Mouse (Mus musculus): ENCODE results near the gene Gucy1b2. TPM values are rescaled to one million over a fixed set of nuclear protein-coding genes. Genes with fewer than 3 reads are reported as not detected.

Gucy1b2 gene
- polyA plus RNA-seq (2015; fragmentation: Nextera tagmentation; extraction: Ambion mirVana): 0.58 and 0.75 TPM in 2 replicates

DNA sequence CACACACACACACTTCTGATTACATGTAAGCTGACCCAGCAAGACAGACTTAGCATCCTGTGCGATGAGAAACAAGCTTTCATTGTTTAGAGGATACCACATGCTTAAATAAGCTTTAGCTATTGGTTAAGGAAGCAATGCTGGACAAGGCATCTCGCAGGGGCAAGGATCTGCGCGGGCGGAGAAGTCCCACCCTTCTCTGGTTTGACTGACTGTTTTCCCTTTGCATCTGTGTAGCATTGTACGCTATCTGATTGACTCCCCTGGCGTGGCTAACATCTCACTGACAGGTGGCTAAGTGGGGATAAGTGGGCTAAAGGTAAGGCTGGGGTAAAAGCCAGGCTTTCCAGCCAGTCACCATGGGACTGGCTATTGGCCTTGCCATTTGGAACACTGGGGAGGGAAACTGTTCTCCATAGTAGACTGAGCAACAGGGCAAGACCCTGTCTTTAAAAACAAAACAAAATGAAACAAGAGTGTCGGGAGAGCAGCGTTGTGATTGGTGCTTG is at the start of gene Gucy1b2:
Gene Gucy1b2, minus strand, starts transcription at position 51 of the 509 bp plus-strand sequence.
- no peak within 1 kb of the TSS for H3K4me3 ChIP-seq
- H3K9ac ChIP-seq: no peak within 1 kb of the TSS
- H3K9me3 ChIP-seq: no peaks in the 10 kb centered on the region
- H3K27me3 ChIP-seq: no peaks in the 10 kb centered on the region
- ATAC-seq (ENCODE audit: low FRiP score): no peak
- H3K4me1 ChIP-seq (replicated peaks): peaks cover 27% of the 10 kb centered on the region
- H3K4me2 ChIP-seq: peak within 1 kb of the TSS; percentile 33; the same call in 1 of the 2 replicates
- 75% methylated on average over 9 of the region's 9 CpGs for WGBS
- no peaks in the 10 kb centered on the region for H3K36me3 ChIP-seq
- 0 out of 2 replicates have a peak within 1 kb of the TSS, but pooled peaks have one; percentile 1 for H3K27ac ChIP-seq

DNA sequence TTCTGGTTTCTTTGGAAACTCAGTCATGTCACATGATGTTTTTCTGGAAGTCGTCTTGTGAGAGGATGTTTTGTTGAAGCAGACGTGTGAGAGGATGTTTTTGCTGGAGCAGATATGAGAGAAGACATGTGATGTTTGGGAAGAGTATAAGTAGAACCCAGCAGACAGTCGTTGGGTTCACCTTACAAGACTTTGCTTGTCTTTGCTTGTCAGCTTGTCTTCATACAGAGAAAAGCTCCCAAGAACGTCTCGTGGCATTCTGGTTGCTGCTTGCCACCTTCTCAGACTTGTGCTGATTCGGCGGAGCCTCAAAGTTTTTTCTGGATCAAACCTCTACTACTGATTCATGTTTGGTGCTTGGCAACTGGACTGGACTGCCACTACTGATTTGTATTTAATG is 41.3 kb upstream of the Gucy1b2 start:
- Histone ChIP-seq H3K27me3 (no peaks in the 10 kb centered on the region), H3K4me1 (replicated peaks) (0 out of 2 replicates have a peak, but pooled peaks cover 4% of the 10 kb centered on the region), H3K9ac (no peak overlapping the region), H3K4me2 (no peak overlapping the region), H3K9me3 (no peaks in the 10 kb centered on the region), H3K36me3 (no peaks in the 10 kb centered on the region), H3K27ac (no peak overlapping the region), H3K4me3 (no peak overlapping the region)
- ATAC-seq (ENCODE audit: low FRiP score): no peak
- WGBS: 88% methylated on average over 7 of the region's 7 CpGs

DNA sequence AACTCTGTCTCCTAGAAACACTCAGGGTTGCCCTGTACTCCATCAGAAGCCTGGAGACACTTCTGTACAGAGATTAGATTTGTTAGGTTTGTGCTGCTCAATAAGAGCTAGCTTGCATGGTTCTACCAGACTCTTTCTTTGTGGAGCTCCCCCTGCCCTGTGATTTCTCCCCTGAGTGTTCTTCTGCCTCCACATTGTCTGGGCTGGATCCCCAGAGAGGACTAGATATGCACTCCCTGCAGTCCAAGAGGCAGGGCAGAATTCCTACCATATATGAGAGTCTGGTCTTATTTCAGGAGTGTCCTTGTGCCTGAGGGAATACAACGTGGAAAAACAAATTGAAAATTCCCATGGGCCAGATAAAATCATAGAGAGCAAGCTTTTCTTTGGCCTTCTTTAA is 40.4 kb upstream of the Gucy1b2 start:
- ATAC-seq (ENCODE audit: low FRiP score): no peak
- H3K9ac ChIP-seq: no peak overlapping the region
- H3K27me3 ChIP-seq: no peaks in the 10 kb centered on the region
- no peak overlapping the region for H3K27ac ChIP-seq
- H3K36me3 ChIP-seq: no peaks in the 10 kb centered on the region
- no peak overlapping the region for H3K4me2 ChIP-seq
- peaks cover 12% of the 10 kb centered on the region; the same call in 1 of the 2 replicates for H3K4me1 ChIP-seq (replicated peaks)
- no peak overlapping the region for H3K4me3 ChIP-seq
- WGBS: 78% methylated on average over 1 of the region's 1 CpGs
- no peaks in the 10 kb centered on the region for H3K9me3 ChIP-seq

DNA sequence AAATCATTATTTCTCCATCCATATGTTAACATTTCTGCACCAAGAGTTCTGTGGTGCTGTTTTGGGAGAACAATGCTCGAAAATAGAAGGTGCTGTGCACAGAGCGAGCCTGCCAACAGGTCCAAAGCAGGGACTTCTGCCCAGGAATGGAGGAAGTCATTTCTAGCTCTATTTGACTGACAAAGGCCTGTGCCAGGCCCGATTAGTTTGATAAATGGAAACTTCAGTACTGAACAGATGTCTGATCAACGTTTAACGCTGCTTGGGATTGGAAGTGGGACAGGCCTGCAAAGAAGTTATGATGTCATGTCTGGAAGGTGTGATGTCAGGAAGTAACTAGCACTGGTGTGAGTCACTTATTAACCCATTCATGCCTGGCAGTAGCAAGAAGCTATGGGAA is 37.4 kb upstream of the Gucy1b2 start:
- Histone ChIP-seq H3K27me3 (no peaks in the 10 kb centered on the region), H3K9me3 (no peaks in the 10 kb centered on the region), H3K36me3 (no peaks in the 10 kb centered on the region), H3K9ac (no peak overlapping the region), H3K4me3 (no peak overlapping the region), H3K27ac (no peak overlapping the region), H3K4me2 (no peak overlapping the region), H3K4me1 (replicated peaks) (peaks cover 12% of the 10 kb centered on the region; the same call in 1 of the 2 replicates)
- no peak for ATAC-seq (ENCODE audit: low FRiP score)
- 71% methylated on average over 5 of the region's 5 CpGs for WGBS

DNA sequence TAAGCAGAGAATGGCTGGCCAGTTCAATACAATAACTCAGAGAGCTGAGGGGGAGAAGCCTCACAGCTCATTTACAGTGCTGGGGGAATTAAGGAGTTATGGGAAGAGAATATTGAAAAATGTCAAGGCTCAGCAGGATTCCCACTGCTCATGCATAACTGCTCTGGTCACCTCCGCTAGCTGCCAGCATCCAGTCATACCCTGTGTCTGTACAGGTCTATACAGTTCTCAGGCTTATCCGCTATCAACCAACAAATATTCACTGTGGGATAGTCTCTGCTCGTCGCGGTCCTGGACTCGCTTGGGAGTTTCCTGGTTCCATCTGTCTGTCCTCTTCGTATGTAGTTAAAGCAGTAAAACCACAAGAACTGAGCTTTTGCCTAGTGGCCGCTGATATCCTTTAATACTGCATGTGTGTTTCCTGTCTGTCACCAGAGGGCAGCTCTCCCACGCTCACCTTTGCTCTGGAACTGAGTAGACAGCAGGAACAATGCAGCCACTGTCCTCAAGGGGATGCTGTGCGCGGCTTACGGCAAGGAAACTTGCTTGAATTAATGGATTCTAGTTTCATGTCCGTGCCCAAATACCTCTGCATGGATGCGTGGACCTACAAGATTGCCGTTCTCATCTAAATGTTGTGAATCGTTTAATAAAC is 36.2 kb upstream of the Gucy1b2 start:
- peak; percentile 88 for ATAC-seq (ENCODE audit: low FRiP score)
- 35% methylated on average over 16 of the region's 16 CpGs for WGBS
- Histone ChIP-seq H3K27me3 (no peaks in the 10 kb centered on the region), H3K4me3 (no peak overlapping the region), H3K27ac (no peak overlapping the region), H3K36me3 (no peaks in the 10 kb centered on the region), H3K9me3 (no peaks in the 10 kb centered on the region), H3K9ac (peak overlapping the region; percentile 24; the same call in 1 of the 2 replicates), H3K4me2 (0 out of 2 replicates have a peak overlapping the region, but pooled peaks have one; percentile 17), H3K4me1 (replicated peaks) (peaks cover 12% of the 10 kb centered on the region; the same call in 1 of the 2 replicates)

DNA sequence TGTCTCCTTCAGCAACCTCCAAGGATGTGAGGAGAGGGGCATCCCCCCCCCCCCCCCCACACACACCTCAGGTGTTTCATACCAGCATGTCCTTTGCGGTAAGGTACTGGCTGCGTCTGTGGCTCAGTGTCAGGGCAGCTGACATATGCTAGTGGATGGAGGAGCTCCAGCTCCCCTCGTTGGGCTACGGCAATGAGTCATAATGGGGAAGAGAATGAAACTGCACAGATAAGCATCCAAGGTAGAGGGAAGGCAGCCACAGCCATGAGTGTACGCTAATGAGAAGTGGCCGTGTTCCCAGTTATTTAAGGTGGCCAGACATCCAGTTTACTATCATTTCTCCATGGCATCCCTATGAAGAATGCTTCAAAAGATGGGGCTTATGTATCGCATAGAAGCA is 32.2 kb upstream of the Gucy1b2 start:
- H3K4me1 ChIP-seq (replicated peaks): peaks cover 12% of the 10 kb centered on the region; the same call in 1 of the 2 replicates
- WGBS: 94% methylated on average over 7 of the region's 7 CpGs
- no peak overlapping the region for H3K9ac ChIP-seq
- H3K27me3 ChIP-seq: no peaks in the 10 kb centered on the region
- ATAC-seq (ENCODE audit: low FRiP score): no peak
- H3K36me3 ChIP-seq: no peaks in the 10 kb centered on the region
- H3K4me2 ChIP-seq: no peak overlapping the region
- no peaks in the 10 kb centered on the region for H3K9me3 ChIP-seq
- H3K4me3 ChIP-seq: no peak overlapping the region
- H3K27ac ChIP-seq: no peak overlapping the region

DNA sequence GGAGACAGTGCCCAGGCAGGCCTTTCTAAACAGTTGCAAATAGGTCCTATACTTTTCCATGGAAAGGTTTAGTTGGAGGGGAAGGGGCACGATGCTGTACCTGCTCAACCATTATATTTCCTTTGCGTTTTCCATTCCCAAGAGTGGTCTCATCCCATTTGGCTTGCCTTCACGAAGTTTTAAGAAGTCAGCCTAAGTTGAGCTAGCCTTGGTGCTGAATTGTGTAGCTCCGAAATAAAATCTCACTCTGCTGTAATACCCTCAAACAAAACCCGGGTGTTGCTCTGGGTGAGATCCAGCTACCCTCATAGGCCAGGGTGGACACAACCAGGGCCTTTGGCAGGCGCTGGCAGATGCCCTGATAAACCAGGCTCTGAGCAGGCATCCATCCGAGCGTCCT is 25.3 kb upstream of the Gucy1b2 start:
- no peak overlapping the region for H3K27ac ChIP-seq
- H3K4me1 ChIP-seq (replicated peaks): peaks cover 9% of the 10 kb centered on the region
- peaks cover 8% of the 10 kb centered on the region; the same call in 1 of the 2 replicates for H3K27me3 ChIP-seq
- no peak overlapping the region for H3K4me3 ChIP-seq
- no peak overlapping the region for H3K4me2 ChIP-seq
- H3K9ac ChIP-seq: no peak overlapping the region
- H3K36me3 ChIP-seq: no peaks in the 10 kb centered on the region
- H3K9me3 ChIP-seq: no peaks in the 10 kb centered on the region
- WGBS: 58% methylated on average over 8 of the region's 8 CpGs
- ATAC-seq (ENCODE audit: low FRiP score): no peak

DNA sequence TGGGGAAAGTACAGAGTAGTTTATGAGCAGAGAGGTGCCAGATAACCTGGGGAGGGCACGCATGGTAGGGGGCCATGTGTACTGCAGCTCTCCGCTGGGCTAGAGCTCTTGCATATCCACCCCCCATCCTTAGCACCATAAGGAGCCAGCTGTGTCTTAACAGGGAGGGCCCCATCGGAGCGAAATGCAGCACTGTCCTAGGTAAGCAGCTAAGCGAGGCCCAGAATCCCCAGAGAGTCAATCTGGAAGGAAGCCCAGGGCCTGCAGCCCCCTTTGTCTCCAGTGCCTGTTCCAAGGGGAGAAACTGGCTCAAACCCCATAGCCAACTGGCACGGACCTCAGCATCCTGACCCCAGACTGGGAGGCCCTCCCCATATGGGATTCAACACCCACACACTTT is 23.3 kb upstream of the Gucy1b2 start:
- 41% methylated on average over 6 of the region's 6 CpGs for WGBS
- ATAC-seq (ENCODE audit: low FRiP score): peak; percentile 59; the same call in 1 of the 2 replicates

DNA sequence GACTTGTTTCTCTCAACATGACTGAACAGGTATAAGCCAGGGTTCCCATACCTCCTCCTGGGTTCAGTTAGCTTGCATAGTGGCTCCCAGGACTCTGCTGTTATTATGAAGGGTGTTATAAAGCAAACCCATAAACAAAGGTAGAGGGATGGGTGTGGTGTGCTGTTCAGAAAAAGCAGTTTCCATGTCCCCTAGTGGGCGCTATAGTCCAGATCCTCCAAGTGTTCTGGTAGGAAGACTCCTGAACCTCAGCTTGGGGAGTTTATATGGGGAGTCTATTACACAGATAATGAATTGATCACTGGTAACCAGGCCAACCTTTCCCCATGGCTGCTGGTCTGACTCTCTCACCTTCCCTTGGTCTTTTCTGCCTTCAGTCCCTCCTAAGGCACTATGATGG is 18.4 kb upstream of the Gucy1b2 start:
- ATAC-seq (ENCODE audit: low FRiP score): no peak
- H3K9me3 ChIP-seq: no peaks in the 10 kb centered on the region
- 52% methylated on average over 1 of the region's 1 CpGs for WGBS

More for the DNA sequence above, 23.3 kb upstream of the Gucy1b2 start:
- H3K4me3 ChIP-seq: no peak overlapping the region
- no peaks in the 10 kb centered on the region for H3K9me3 ChIP-seq
- no peaks in the 10 kb centered on the region for H3K36me3 ChIP-seq
- H3K4me2 ChIP-seq: no peak overlapping the region
- no peak overlapping the region for H3K9ac ChIP-seq
- peaks cover 9% of the 10 kb centered on the region for H3K4me1 ChIP-seq (replicated peaks)
- H3K27me3 ChIP-seq: peaks cover 8% of the 10 kb centered on the region; the same call in 1 of the 2 replicates
- H3K27ac ChIP-seq: no peak overlapping the region

DNA sequence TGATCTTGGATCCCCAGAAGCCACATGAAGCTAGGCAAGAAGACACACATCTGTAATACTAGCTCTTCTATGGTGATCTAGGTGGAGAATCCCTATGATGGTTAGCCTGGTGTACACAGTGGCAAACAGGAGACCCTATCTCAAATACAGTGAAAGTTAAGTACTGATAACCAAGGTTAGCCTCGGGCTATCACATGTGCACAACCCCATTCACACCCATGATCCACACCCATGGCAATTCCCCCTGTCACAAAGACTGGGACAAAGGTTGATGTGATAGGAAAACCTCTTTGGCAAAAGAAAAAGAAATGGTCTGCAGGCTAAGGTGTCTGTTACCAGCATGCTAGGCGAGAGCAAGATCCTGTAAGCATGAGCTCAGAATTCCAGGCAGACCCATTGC is 16.0 kb upstream of the Gucy1b2 start:
- Histone ChIP-seq H3K9ac (no peak overlapping the region), H3K36me3 (no peaks in the 10 kb centered on the region), H3K4me1 (replicated peaks) (peaks cover 5% of the 10 kb centered on the region; the same call in 1 of the 2 replicates), H3K4me3 (no peak overlapping the region), H3K4me2 (no peak overlapping the region), H3K27me3 (no peaks in the 10 kb centered on the region), H3K27ac (no peak overlapping the region), H3K9me3 (no peaks in the 10 kb centered on the region)
- no peak for ATAC-seq (ENCODE audit: low FRiP score)
- 91% methylated on average over 2 of the region's 2 CpGs for WGBS

More for the DNA sequence above, 18.4 kb upstream of the Gucy1b2 start:
- Histone ChIP-seq H3K9ac (no peak overlapping the region), H3K27ac (no peak overlapping the region), H3K27me3 (no peaks in the 10 kb centered on the region), H3K36me3 (no peaks in the 10 kb centered on the region), H3K4me3 (no peak overlapping the region), H3K4me2 (no peak overlapping the region), H3K4me1 (replicated peaks) (peaks cover 7% of the 10 kb centered on the region)

DNA sequence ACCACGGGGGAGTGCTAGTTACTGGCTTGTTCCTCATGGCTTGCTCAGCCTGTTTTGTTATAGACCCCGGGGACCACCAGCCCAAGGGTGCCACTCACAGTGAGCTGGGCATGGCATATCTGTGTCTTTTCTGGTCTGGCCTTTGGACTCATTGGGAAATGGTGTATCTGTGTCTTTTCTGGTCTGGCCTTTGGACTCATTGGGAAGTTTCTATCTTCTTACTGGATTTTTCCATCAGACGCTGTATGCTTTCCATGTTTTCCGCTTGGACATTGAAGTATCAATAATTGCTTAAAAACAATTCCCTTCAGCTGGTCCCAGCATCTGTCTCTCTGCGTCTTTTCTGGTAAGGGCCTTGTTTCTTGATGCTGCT is 12.7 kb upstream of the Gucy1b2 start:
- H3K4me2 ChIP-seq: no peak overlapping the region
- peaks cover 4% of the 10 kb centered on the region; the same call in 1 of the 2 replicates for H3K27me3 ChIP-seq
- H3K9ac ChIP-seq: no peak overlapping the region
- no peak for ATAC-seq (ENCODE audit: low FRiP score)
- no peak overlapping the region for H3K4me3 ChIP-seq
- no peaks in the 10 kb centered on the region for H3K9me3 ChIP-seq
- no peak overlapping the region for H3K27ac ChIP-seq
- H3K36me3 ChIP-seq: no peaks in the 10 kb centered on the region
- peaks cover 14% of the 10 kb centered on the region for H3K4me1 ChIP-seq (replicated peaks)
- 88% methylated on average over 5 of the region's 5 CpGs for WGBS

DNA sequence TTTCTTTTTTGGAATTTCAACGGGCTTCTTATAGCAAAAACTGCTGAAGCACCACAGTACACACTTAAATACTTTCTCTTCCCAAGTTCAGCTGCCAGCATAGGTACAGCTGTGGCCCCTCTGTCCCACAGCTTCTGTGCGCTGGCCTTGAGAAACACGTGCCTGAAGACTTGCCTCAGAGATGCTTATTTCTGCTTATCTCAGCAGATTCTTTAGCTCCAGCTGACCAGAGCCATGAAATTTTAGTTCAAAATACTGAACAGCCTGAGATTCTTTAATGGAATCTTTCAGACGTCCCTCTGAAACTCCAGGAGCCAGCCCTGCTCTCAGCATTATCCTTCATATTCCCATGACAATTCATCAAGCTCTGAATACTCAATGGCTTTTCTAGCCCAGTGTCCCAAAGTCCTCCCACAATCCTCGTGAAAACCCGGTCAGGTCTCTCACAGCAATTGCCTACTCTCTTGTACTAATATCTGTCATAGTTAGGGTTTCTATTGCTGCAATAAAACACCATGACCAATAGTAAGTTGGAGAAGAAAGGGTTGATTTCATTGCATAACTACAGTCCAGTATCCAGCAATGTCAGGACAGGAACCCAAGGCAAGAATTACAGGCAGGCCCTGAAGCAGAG is 12.1 kb upstream of the Gucy1b2 start:
- Histone ChIP-seq H3K4me3 (no peak overlapping the region), H3K27me3 (peaks cover 9% of the 10 kb centered on the region; the same call in 1 of the 2 replicates), H3K9me3 (no peaks in the 10 kb centered on the region), H3K4me1 (replicated peaks) (peaks cover 14% of the 10 kb centered on the region), H3K9ac (no peak overlapping the region), H3K36me3 (no peaks in the 10 kb centered on the region), H3K27ac (no peak overlapping the region), H3K4me2 (no peak overlapping the region)
- no peak for ATAC-seq (ENCODE audit: low FRiP score)
- WGBS: 67% methylated on average over 6 of the region's 6 CpGs

Measured in hindbrain, embryonic 13.5 days (tissue).